Mouse (Mus musculus): ENCODE results near the gene L3mbtl4.

DNA sequence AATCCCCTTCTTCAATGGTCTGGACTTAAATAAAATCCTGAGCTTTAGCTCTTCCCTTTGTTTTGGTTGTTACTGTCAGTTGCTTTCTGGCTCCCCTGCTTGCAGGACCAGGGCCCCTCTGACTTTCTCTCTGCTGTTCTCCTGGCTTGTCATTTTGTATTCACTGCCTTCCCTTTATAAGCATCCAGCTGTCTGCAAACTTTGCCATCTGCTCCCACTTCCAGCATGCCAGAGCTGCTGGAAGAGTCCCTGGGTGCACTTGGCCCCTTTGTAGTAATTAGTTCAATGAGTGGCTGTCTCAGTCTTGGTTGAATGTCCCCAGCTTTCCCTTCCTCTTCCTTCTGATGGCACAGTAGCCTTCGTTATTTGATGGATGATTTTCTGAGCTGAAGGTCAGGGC is 132.4 kb downstream of the L3mbtl4 start:
- no peak for TF ChIP-seq CTCF (IDR thresholded peaks at IDR 0.05)
- TF ChIP-seq EP300 (IDR thresholded peaks at IDR 0.05): no peak

Data from lung, postnatal 0 days (tissue).